Mouse (Mus musculus): ENCODE measurements at regions not wholly inside any gene's neighbourhood (a gene's known extent, or its start where the extent isn't known, plus 50 kb on each side); places are given as distances from the start of the nearest gene placed in this dataset.

DNA sequence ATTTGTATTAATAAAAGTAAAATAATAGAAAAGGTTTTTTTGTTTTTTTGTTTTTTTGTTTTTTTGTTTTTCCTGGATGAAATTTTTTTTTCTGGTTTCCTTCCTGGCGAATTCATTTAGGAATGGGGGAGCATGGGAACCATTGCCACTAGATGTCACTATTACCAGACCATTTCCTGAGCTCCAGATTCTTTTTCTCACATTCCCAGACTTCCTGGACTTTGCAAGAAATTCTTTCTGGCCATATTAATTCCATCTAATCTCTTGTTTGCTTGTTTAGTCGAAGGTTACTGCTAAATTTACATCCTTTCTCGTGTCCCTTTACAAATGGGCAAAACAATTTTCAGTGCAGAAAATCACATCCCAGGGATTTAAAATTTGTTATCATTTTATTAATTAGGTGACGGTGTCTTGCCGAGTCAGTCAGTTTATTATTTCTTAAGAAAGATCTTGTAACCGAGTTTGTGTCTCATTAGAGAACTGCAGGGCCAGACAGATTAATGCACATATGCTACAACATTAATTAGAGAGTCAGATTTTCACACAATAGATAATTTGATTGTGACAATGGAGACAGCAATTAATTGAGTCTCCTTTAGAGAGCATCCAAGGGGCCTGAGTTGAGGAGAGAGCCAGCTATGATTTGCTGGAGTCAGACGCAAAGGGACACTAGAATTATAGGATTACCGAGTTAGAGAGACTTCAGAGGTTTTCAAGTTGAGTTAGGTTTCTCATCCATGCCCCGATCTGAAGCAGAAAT, 1702.5 kb upstream of the Tenm2 start:
- DNase-seq (ENCODE audit: low read depth), result peak; percentile 33

Data from NIH3T3 (cell line).